ENCODE assay signal across 12 mouse cellular contexts in genomic region chr17:58870795-58871194, GRCm38 (mm10).
DNase-seq lines count a peak whose midpoint lies in the region; ATAC-seq and TF ChIP-seq lines count a peak whose summit lies in the region.
"Had no signal": no experiment of that assay in that cellular context is flagged by ENCODE, and none has a peak within 500 bp of the region (broad histone marks: within the 10 kb centered on the region; RNA-seq: fewer than 3 reads in every experiment).

No protein-coding gene starts in this region.

- no peak overlapping the region for H3K4me3 ChIP-seq in embryonic facial prominence, embryonic 11.5 days (ENCODE audit: low read depth, low read length)
- H3K4me3 ChIP-seq in embryonic facial prominence, embryonic 10.5 days = no peak overlapping the region
- no peak overlapping the region for H3K4me3 ChIP-seq in liver, postnatal 0 days (ENCODE audit: low read depth, low read length)
- H3K4me3 ChIP-seq in liver, embryonic 12.5 days = no peak overlapping the region
- H3K4me3 ChIP-seq in forebrain, embryonic 15.5 days = no peak overlapping the region
- H3K4me3 ChIP-seq: heart, embryonic 13.5 days; kidney, embryonic 15.5 days; limb, embryonic 12.5 days had no signal

- peak; percentile 24 for DNase-seq in embryonic facial prominence, embryonic 11.5 days (ENCODE audit: low spot score)
- no peak for DNase-seq in embryonic facial prominence, embryonic 10.5 days (ENCODE audit: low spot score)
- DNase-seq in liver, postnatal 0 days = no peak
- DNase-seq in right cerebral cortex, postnatal 10 days (ENCODE audit: low spot score in 2 of 2) = peak; percentile 30 to 50
- no peak for DNase-seq in spleen, postnatal 36 days (ENCODE audit: low spot score in 2 of 2)
- no peak for DNase-seq in urinary bladder, postnatal 14 days (ENCODE audit: low spot score)
- DNase-seq: lung, postnatal 14 days had no signal

- TF ChIP-seq CTCF in liver, postnatal 0 days (IDR thresholded peaks at IDR 0.05; ENCODE audit: low read depth) = 0 out of 2 replicates have a peak, but pooled peaks have one; percentile 10

- TF ChIP-seq EP300 in liver, postnatal 0 days (IDR thresholded peaks at IDR 0.05; ENCODE audit: low read depth) = no peak

- H3K36me3 ChIP-seq in embryonic facial prominence, embryonic 11.5 days (replicated peaks; ENCODE audit: control insufficient read depth, insufficient read depth, low read depth, low read length) = no peaks in the 10 kb centered on the region
- H3K36me3 ChIP-seq in embryonic facial prominence, embryonic 10.5 days (replicated peaks) = no peaks in the 10 kb centered on the region
- no peaks in the 10 kb centered on the region for H3K36me3 ChIP-seq in liver, postnatal 0 days (replicated peaks; ENCODE audit: insufficient read depth, low read length)
- H3K36me3 ChIP-seq in liver, embryonic 12.5 days = no peaks in the 10 kb centered on the region
- no peaks in the 10 kb centered on the region for H3K36me3 ChIP-seq in forebrain, embryonic 15.5 days
- H3K36me3 ChIP-seq: heart, embryonic 13.5 days; kidney, embryonic 15.5 days; limb, embryonic 12.5 days had no signal

- H3K4me2 ChIP-seq in embryonic facial prominence, embryonic 11.5 days (ENCODE audit: low read depth, low read length) = no peak overlapping the region
- no peak overlapping the region for H3K4me2 ChIP-seq in liver, postnatal 0 days (ENCODE audit: low read depth, low read length)
- H3K4me2 ChIP-seq in liver, embryonic 12.5 days = no peak overlapping the region
- no peak overlapping the region for H3K4me2 ChIP-seq in forebrain, embryonic 15.5 days (replicated peaks)
- H3K4me2 ChIP-seq: heart, embryonic 13.5 days; kidney, embryonic 15.5 days; limb, embryonic 12.5 days had no signal

- no peak overlapping the region for H3K27ac ChIP-seq in embryonic facial prominence, embryonic 11.5 days (replicated peaks; ENCODE audit: low read depth, low read length)
- H3K27ac ChIP-seq in embryonic facial prominence, embryonic 10.5 days (replicated peaks) = no peak overlapping the region
- no peak overlapping the region for H3K27ac ChIP-seq in liver, postnatal 0 days (ENCODE audit: low read depth)
- H3K27ac ChIP-seq in liver, embryonic 12.5 days = no peak overlapping the region
- H3K27ac ChIP-seq in forebrain, embryonic 15.5 days (replicated peaks) = no peak overlapping the region
- H3K27ac ChIP-seq: heart, embryonic 13.5 days; kidney, embryonic 15.5 days; limb, embryonic 12.5 days had no signal

- ATAC-seq in embryonic facial prominence, embryonic 11.5 days (replicated peaks; ENCODE audit: insufficient number of reproducible peaks, low FRiP score, low TSS enrichment, low read depth) = no peak
- no peak for ATAC-seq in liver, postnatal 0 days
- ATAC-seq in liver, embryonic 12.5 days = no peak
- ATAC-seq in forebrain, embryonic 15.5 days (replicated peaks) = peak; percentile 89

- H3K4me1 ChIP-seq in embryonic facial prominence, embryonic 11.5 days (ENCODE audit: control insufficient read depth, insufficient read depth, low read length) = no peaks in the 10 kb centered on the region
- H3K4me1 ChIP-seq in embryonic facial prominence, embryonic 10.5 days = no peaks in the 10 kb centered on the region
- no peaks in the 10 kb centered on the region for H3K4me1 ChIP-seq in liver, postnatal 0 days (ENCODE audit: insufficient read depth)
- no peaks in the 10 kb centered on the region for H3K4me1 ChIP-seq in liver, embryonic 12.5 days
- no peaks in the 10 kb centered on the region for H3K4me1 ChIP-seq in forebrain, embryonic 15.5 days
- H3K4me1 ChIP-seq: heart, embryonic 13.5 days; kidney, embryonic 15.5 days; limb, embryonic 12.5 days had no signal

- no peaks in the 10 kb centered on the region for H3K9me3 ChIP-seq in embryonic facial prominence, embryonic 11.5 days (replicated peaks; ENCODE audit: control insufficient read depth, low read length)
- H3K9me3 ChIP-seq in embryonic facial prominence, embryonic 10.5 days = no peaks in the 10 kb centered on the region
- H3K9me3 ChIP-seq in liver, postnatal 0 days (ENCODE audit: low read length) = no peaks in the 10 kb centered on the region
- H3K9me3 ChIP-seq in liver, embryonic 12.5 days (replicated peaks) = no peaks in the 10 kb centered on the region
- no peaks in the 10 kb centered on the region for H3K9me3 ChIP-seq in forebrain, embryonic 15.5 days
- H3K9me3 ChIP-seq: heart, embryonic 13.5 days; kidney, embryonic 15.5 days; limb, embryonic 12.5 days had no signal

- H3K27me3 ChIP-seq in embryonic facial prominence, embryonic 11.5 days (ENCODE audit: control insufficient read depth, insufficient read depth, low read length) = no peaks in the 10 kb centered on the region
- no peaks in the 10 kb centered on the region for H3K27me3 ChIP-seq in embryonic facial prominence, embryonic 10.5 days (replicated peaks; ENCODE audit: low read depth, poor library complexity, severe bottlenecking)
- H3K27me3 ChIP-seq in liver, postnatal 0 days (ENCODE audit: insufficient read depth, low read length) = no peaks in the 10 kb centered on the region
- no peaks in the 10 kb centered on the region for H3K27me3 ChIP-seq in liver, embryonic 12.5 days (replicated peaks)
- H3K27me3 ChIP-seq in forebrain, embryonic 15.5 days = no peaks in the 10 kb centered on the region
- H3K27me3 ChIP-seq: heart, embryonic 13.5 days; kidney, embryonic 15.5 days; limb, embryonic 12.5 days had no signal

- H3K9ac ChIP-seq in embryonic facial prominence, embryonic 11.5 days (replicated peaks; ENCODE audit: low read length) = no peak overlapping the region
- H3K9ac ChIP-seq in liver, postnatal 0 days (replicated peaks) = no peak overlapping the region
- H3K9ac ChIP-seq in liver, embryonic 12.5 days = no peak overlapping the region
- H3K9ac ChIP-seq in forebrain, embryonic 15.5 days (replicated peaks) = no peak overlapping the region
- H3K9ac ChIP-seq: heart, embryonic 13.5 days; kidney, embryonic 15.5 days; limb, embryonic 12.5 days had no signal

Comparison
In these comparisons a context has a peak if more than half of its experiments do, and no peak if none do; other contexts are left out.
1. DNase-seq: peak in embryonic facial prominence, embryonic 11.5 days (single experiment) and right cerebral cortex, postnatal 10 days (2 of 2); none in embryonic facial prominence, embryonic 10.5 days (single experiment), liver, postnatal 0 days (single experiment), spleen, postnatal 36 days (0 of 2) and urinary bladder, postnatal 14 days (single experiment).